Mouse (Mus musculus): ENCODE results near the gene Macrod2. TPM values are rescaled to one million over a fixed set of nuclear protein-coding genes. Genes with fewer than 3 reads are reported as not detected.

The Macrod2 gene
- polyA plus RNA-seq, 1 experiment: 0.95 TPM

- TF ChIP-seq USF1 (IDR thresholded peaks at IDR 0.05; ENCODE audit: low read depth): no peak
- no peak for TF ChIP-seq CEBPB (IDR thresholded peaks at IDR 0.05; ENCODE audit: low read depth)
- TF ChIP-seq MAX (IDR thresholded peaks at IDR 0.05): no peak
- TF ChIP-seq CTCF (IDR thresholded peaks at IDR 0.05; ENCODE audit: control insufficient read depth, insufficient read depth, insufficient read length): no peak
- no peak for TF ChIP-seq MYOG (IDR thresholded peaks at IDR 0.05; ENCODE audit: control insufficient read depth, extremely low read depth, insufficient read length)
- no peak for TF ChIP-seq MYOD1 (IDR thresholded peaks at IDR 0.05; ENCODE audit: control insufficient read depth, insufficient read length, low read depth)
- H3K79me2 ChIP-seq (ENCODE audit: control insufficient read depth, insufficient read depth): no peaks in the 10 kb centered on the region
- no peaks in the 10 kb centered on the region for H3K36me3 ChIP-seq (ENCODE audit: control insufficient read depth, insufficient read depth)
- no peak overlapping the region for H3K4me3 ChIP-seq (ENCODE audit: insufficient read depth, poor library complexity, severe bottlenecking)
- no peak overlapping the region for H3ac ChIP-seq (ENCODE audit: control insufficient read depth, insufficient read length, low read depth)
- no peaks in the 10 kb centered on the region for H3K27me3 ChIP-seq (ENCODE audit: control insufficient read depth, insufficient read depth, insufficient read length)
- H3K79me3 ChIP-seq (ENCODE audit: low read depth): no peaks in the 10 kb centered on the region
These were observed 1466.7 kb downstream of the Macrod2 start for GRCm38 (mm10) chr2:141861679-141862268.

- Histone ChIP-seq H3K79me3 (ENCODE audit: low read depth) (no peaks in the 10 kb centered on the region), H3K4me3 (ENCODE audit: insufficient read depth, poor library complexity, severe bottlenecking) (no peak overlapping the region), H3K27me3 (ENCODE audit: control insufficient read depth, insufficient read depth, insufficient read length) (no peaks in the 10 kb centered on the region), H3ac (ENCODE audit: control insufficient read depth, insufficient read length, low read depth) (no peak overlapping the region), H3K36me3 (ENCODE audit: control insufficient read depth, insufficient read depth) (no peaks in the 10 kb centered on the region), H3K79me2 (ENCODE audit: control insufficient read depth, insufficient read depth) (no peaks in the 10 kb centered on the region)
- no peak for TF ChIP-seq MYOD1 (IDR thresholded peaks at IDR 0.05; ENCODE audit: control insufficient read depth, insufficient read length, low read depth)
- TF ChIP-seq MYOG (IDR thresholded peaks at IDR 0.05; ENCODE audit: control insufficient read depth, extremely low read depth, insufficient read length): no peak
- TF ChIP-seq CTCF (IDR thresholded peaks at IDR 0.05; ENCODE audit: control insufficient read depth, insufficient read depth, insufficient read length): no peak
- no peak for TF ChIP-seq USF1 (IDR thresholded peaks at IDR 0.05; ENCODE audit: low read depth)
- TF ChIP-seq FOSL1 (IDR thresholded peaks at IDR 0.05; ENCODE audit: insufficient read depth, low read length, poor library complexity, severe bottlenecking): no peak
These were observed 1467.6 kb downstream of the Macrod2 start for GRCm38 (mm10) chr2:141862531-141863265.

- H3K4me3 ChIP-seq (ENCODE audit: insufficient read depth, poor library complexity, severe bottlenecking): no peak overlapping the region
- H3K79me3 ChIP-seq (ENCODE audit: low read depth): no peaks in the 10 kb centered on the region
- TF ChIP-seq USF1 (IDR thresholded peaks at IDR 0.05; ENCODE audit: low read depth): no peak
- no peak for TF ChIP-seq CEBPB (IDR thresholded peaks at IDR 0.05; ENCODE audit: low read depth)
- TF ChIP-seq MYOD1 (IDR thresholded peaks at IDR 0.05; ENCODE audit: control insufficient read depth, insufficient read length, low read depth): no peak
- TF ChIP-seq FOSL1 (IDR thresholded peaks at IDR 0.05; ENCODE audit: insufficient read depth, low read length, poor library complexity, severe bottlenecking): no peak
- TF ChIP-seq MYOG (IDR thresholded peaks at IDR 0.05; ENCODE audit: control insufficient read depth, extremely low read depth, insufficient read length): no peak
- TF ChIP-seq CTCF (IDR thresholded peaks at IDR 0.05; ENCODE audit: control insufficient read depth, insufficient read depth, insufficient read length): no peak
- no peak for TF ChIP-seq MAX (IDR thresholded peaks at IDR 0.05)
- no peaks in the 10 kb centered on the region for H3K79me2 ChIP-seq (ENCODE audit: control insufficient read depth, insufficient read depth)
- H3ac ChIP-seq (ENCODE audit: control insufficient read depth, insufficient read length, low read depth): no peak overlapping the region
- H3K36me3 ChIP-seq (ENCODE audit: control insufficient read depth, insufficient read depth): no peaks in the 10 kb centered on the region
- H3K27me3 ChIP-seq (ENCODE audit: control insufficient read depth, insufficient read depth, insufficient read length): no peaks in the 10 kb centered on the region
These were observed 1468.6 kb downstream of the Macrod2 start for GRCm38 (mm10) chr2:141863628-141864165.

- Histone ChIP-seq H3ac (ENCODE audit: control insufficient read depth, insufficient read length, low read depth) (no peak overlapping the region), H3K4me3 (ENCODE audit: insufficient read depth, poor library complexity, severe bottlenecking) (no peak overlapping the region), H3K79me2 (ENCODE audit: control insufficient read depth, insufficient read depth) (no peaks in the 10 kb centered on the region), H3K36me3 (ENCODE audit: control insufficient read depth, insufficient read depth) (no peaks in the 10 kb centered on the region), H3K79me3 (ENCODE audit: low read depth) (no peaks in the 10 kb centered on the region), H3K27me3 (ENCODE audit: control insufficient read depth, insufficient read depth, insufficient read length) (no peaks in the 10 kb centered on the region)
- TF ChIP-seq MYOG (IDR thresholded peaks at IDR 0.05; ENCODE audit: control insufficient read depth, extremely low read depth, insufficient read length) (no peak), MAX (IDR thresholded peaks at IDR 0.05) (no peak), CTCF (IDR thresholded peaks at IDR 0.05; ENCODE audit: control insufficient read depth, insufficient read depth, insufficient read length) (no peak), FOSL1 (IDR thresholded peaks at IDR 0.05; ENCODE audit: insufficient read depth, low read length, poor library complexity, severe bottlenecking) (no peak), CEBPB (IDR thresholded peaks at IDR 0.05; ENCODE audit: low read depth) (no peak), MYOD1 (IDR thresholded peaks at IDR 0.05; ENCODE audit: control insufficient read depth, insufficient read length, low read depth) (no peak), USF1 (IDR thresholded peaks at IDR 0.05; ENCODE audit: low read depth) (no peak)
These were observed 1475.8 kb downstream of the Macrod2 start for GRCm38 (mm10) chr2:141870930-141871329.

GRCm38 (mm10) chr2:141876155-141876851 is 1481.2 kb downstream of the Macrod2 start:
- Histone ChIP-seq H3K36me3 (ENCODE audit: control insufficient read depth, insufficient read depth) (no peaks in the 10 kb centered on the region), H3K79me3 (ENCODE audit: low read depth) (no peaks in the 10 kb centered on the region), H3ac (ENCODE audit: control insufficient read depth, insufficient read length, low read depth) (no peak overlapping the region), H3K27me3 (ENCODE audit: control insufficient read depth, insufficient read depth, insufficient read length) (no peaks in the 10 kb centered on the region), H3K4me3 (ENCODE audit: insufficient read depth, poor library complexity, severe bottlenecking) (no peak overlapping the region), H3K79me2 (ENCODE audit: control insufficient read depth, insufficient read depth) (no peaks in the 10 kb centered on the region)
- TF ChIP-seq MYOG (IDR thresholded peaks at IDR 0.05; ENCODE audit: control insufficient read depth, extremely low read depth, insufficient read length): no peak
- no peak for TF ChIP-seq MAX (IDR thresholded peaks at IDR 0.05)
- no peak for TF ChIP-seq FOSL1 (IDR thresholded peaks at IDR 0.05; ENCODE audit: insufficient read depth, low read length, poor library complexity, severe bottlenecking)
- no peak for TF ChIP-seq CTCF (IDR thresholded peaks at IDR 0.05; ENCODE audit: control insufficient read depth, insufficient read depth, insufficient read length)
- TF ChIP-seq CEBPB (IDR thresholded peaks at IDR 0.05; ENCODE audit: low read depth): no peak
- no peak for TF ChIP-seq USF1 (IDR thresholded peaks at IDR 0.05; ENCODE audit: low read depth)
- no peak for TF ChIP-seq MYOD1 (IDR thresholded peaks at IDR 0.05; ENCODE audit: control insufficient read depth, insufficient read length, low read depth)

Measured in C2C12 (cell line).